Mouse (Mus musculus) heart, adult 8-10 months (tissue): ENCODE measurements at regions not wholly inside any gene's neighbourhood (a gene's known extent, or its start where the extent isn't known, plus 50 kb on each side); places are given as distances from the start of the nearest gene placed in this dataset.
A peak's percentile ranks its signal among the peaks of the same experiment; 100 is the strongest.

Experiments
- DNase-seq: peaks from one replicate; pipeline ENCODE4 v3.0.0; 2022; ENCODE audit warnings: low spot score

DNA sequence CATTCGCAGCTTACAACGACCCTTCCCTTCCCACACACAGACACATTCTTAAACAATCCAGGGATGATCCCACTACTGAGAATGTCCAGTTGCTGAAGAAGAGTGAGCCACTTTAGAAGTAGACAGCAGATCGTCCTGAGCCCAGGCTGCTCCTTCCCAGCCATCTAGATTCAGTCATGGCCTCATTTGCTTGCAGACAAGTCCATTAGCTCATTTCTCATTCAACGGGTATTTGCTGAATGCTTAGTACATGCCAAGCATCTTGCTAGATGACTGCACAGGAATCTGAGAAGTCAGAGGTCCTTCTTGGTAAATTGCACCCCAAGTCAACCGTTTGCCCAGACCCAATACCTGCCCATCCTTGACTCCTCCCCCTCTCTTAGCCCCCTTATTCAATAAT lies 57.8 kb downstream of the Ier5 start:
- no peak for DNase-seq

DNA sequence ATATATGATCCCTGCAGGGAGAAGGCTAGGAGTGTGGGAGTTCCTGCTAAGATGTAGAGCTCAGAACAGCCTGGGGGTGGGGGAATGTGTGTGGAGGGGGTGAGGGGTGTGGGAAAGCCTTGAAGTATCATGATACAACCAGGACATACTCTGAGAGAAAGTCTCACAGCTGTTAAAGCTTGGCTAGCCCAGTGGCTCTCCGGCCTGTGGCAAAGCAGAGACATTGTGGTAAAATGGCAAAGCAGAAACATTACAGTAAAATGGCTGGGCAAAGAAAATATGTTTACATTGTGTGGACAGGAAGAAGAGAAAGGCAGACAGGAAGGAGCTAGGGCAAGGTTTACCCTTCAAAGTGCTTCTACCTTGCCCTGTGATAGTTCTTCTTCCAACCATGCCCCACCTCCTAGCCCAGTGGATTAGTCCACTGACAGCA lies 58.5 kb downstream of the Ier5 start:
- DNase-seq, result no peak

DNA sequence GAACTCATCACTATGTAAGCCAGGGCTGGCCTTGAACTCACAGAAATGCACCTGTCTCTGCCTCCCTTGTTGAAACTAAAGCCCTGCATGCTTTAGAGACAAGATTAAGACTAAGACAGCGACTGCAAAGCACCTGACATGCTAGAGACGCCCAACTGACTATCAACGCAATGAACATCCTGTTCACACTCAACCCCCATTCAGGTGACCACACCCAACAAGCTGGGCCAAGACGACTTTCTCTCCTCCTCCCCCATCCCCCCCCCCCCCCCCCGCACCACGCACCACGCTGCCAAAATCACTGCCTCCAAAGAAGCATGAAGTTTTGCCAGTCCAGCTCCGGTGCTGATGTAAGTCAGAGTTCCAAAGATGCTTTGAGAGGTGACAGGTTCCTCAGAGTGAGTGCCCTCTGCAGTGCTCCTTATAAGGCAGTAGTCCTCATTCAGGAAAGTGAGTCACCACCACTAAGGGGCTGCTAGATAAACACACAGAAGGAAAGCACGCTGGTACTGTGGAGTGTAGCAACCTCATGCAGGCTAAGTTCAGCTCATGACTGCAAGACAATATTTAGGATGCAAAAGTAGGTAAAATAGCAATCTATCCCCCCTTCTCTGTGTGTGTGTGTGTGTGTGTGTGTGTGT lies 59.2 kb downstream of the Ier5 start:
- no peak for DNase-seq

DNA sequence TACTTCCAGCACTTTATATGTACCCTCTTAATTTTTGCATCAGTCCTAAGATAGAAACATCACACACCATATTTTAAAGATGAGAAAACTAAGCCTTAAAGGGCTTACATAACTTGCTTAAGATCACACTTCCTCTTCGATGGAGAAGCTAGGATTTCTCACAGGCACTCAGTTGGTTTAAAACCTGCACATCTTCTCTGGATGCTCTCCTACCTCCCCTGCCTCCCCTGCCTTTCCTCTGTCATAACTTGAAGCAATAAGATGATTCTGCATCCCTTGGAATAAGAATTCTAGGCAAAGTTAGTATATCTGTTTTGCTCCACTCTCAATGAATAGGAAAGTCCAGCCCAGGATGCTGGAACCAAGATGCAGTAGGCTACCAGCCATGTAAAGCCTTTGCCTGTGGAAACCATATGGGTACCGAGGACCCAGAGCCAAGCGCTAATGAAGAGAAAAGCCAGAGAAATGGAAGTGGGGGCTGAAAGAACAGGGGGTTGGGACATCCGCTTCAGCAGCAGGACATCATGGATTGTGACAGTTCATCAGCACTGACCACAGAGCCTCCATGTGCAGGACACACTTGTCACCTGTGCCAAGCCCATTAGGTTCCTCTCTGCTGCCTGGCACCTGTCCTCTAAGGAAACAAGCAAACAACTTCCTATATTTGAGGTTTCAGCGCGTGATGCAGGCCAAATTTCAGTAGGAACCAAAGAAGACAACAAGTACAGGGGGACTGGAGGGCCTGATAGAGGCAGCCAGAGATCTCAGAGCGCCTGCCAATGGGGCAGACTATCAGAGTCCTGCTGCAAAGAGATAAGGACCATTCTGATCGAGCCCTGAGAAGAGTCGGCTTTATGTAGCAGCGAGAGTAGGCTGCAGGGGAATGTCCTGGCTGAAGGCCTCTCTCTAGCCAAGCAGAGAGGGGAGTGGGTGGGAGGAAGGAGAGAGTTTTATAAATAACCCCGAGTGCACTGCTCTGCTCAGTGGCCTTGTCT lies 60.5 kb downstream of the Ier5 start:
- DNase-seq, result no peak

DNA sequence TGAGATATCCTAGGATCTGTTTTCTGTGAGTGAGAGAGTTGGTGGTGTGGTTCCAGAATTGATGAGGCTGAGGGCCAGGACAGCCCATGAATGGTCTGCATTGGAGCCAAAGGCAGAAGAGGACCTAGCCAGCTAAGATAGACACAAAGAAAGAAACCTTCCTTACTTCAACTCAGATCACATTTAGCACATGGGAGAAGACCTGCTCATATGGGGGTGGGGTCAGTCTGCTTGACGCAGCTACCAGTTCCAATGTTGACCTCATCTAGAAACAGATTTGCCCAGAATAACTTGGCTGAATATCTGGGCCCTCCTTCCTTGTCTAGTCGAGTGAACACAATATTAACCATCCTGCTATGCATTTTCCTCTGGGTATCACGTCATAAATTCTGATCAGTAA lies 62.0 kb downstream of the Ier5 start:
- no peak for DNase-seq

DNA sequence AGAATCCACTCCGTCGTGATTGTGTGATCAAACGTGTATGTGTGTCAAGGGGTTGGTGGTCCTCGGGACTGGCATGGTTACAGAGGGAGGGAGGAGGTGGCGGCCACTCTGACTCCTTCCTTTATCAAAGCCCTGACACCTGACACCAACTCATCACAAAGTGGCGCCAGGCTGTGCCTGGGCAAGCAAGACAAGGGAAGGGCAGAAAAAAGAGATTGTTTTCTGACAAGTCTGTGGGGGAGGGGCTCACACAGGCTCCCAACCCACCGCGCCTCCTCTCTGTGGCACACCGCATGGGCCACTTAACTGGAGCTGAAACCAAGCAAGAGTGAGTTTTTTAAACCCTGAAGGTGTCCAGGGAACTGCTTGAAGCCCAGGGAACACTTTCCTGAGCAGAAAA lies 68.5 kb downstream of the Ier5 start:
- no peak for DNase-seq

DNA sequence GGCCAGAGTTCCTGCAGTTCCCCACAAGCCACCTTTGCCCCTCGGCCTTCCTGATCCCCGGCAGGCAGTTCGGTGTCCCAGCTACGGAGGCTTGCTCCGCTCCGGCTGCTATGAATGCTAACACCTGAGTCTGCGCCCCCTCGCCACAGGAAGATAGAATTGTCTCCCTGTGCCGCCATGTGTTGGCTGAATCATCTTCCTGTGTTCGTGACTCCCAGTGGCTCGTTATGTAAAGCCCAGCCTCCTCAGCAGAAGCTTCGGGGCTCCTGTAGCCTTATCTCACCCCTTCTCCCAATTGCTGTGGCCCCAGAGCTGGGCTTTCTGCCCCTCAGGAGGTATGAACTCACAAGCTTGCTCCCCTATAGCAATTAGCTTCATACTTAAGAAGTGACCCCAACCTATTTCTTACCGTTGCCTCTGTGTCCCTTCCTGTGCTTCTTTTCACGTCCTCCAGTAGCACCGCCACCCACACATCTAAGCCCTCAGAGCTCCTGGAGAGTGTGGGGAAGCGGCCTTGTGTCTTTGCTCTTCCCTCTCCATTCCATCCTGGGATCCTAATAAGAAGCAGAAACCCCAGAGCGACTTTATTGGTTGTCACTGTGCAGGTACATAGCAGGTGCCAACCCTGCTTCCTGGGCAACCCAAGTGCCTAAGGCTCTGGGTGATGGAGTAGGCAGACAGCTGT lies 70.1 kb downstream of the Ier5 start:
- DNase-seq, result no peak

DNA sequence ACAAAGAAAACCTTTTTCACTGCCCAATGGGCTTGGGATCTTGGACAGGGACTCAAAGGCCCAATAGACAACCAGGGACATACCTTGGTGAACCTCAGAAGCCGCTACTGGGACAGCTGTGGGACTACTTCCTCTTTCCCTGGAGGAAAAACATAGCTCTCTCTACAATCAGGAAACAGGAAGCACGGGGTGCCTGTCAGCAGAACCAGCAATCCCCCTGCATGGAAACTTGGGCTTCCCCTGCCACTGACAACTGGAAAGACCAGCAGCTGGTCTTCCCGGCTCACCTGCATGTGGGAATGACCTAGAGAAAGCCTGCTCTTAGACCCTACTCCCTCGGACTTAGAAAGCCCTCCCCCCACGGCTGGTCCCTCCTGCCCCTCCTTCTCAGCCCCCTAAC lies 70.7 kb downstream of the Ier5 start:
- DNase-seq, result no peak

DNA sequence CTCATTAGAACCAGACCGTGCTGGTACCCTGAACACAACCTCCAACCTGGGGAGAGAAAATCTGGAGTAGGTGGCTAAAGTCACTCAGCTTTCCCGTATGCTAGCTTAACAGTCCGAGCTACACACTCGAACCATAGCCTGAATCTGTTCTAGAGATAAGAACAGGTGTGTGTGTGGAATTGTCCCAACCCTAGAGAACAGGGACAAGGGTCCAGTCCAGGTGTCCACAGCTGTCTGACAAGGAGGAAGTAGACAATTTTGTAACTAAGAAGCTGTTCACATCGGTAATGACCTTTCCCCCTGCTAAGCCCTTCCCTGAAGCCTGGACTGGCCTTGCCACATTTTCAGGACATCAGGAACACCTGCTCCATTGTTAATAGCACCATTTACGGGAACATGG lies 71.3 kb downstream of the Ier5 start:
- DNase-seq, result no peak

DNA sequence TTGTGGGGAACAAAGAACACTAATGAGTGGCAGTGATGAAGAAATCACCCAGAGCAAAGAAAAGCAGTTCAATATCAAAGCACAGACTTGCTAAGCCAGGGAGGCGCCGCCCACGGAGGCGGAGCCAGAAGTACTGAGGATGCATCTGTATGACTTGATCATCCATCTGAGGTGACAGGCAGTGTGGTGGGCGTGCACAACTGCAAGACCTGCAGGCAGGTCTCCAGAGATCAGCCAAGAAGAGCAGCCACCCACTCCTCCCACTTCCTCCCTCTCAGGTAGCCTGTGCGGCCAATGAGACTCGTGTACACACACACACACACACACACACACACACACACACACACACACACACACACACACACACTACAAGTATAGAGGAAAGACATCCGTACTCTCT lies 71.9 kb downstream of the Ier5 start:
- no peak for DNase-seq

DNA sequence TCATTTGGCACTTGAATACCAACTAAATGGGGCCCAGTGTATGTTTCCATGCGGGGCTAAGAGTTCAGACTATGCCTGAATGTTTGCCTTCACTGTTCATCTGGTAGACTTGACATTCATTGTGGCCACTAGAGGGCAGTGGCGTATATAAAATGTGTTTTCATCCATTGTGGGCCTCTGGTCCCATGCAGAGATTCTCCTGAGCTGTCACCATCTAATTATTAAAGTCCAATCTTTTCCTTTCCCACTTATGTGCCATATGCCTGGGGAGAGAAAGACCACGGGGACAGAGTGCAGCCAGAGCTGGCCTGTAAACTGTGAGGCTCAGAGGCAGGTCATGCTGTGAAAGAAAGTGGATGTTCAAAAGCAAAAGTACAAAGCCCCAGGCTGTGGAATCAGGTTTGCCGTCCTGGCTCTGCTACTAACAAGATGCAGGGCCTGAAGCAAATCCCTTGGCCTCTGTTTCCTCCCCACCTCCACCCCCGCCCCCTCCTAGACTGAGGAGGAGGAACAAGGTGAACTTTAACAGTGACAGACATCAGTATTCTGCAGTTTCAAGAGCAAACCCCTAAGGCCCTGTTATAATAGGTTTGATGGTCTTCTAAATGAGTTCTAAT lies 73.5 kb downstream of the Ier5 start:
- DNase-seq, result peak; percentile 84

DNA sequence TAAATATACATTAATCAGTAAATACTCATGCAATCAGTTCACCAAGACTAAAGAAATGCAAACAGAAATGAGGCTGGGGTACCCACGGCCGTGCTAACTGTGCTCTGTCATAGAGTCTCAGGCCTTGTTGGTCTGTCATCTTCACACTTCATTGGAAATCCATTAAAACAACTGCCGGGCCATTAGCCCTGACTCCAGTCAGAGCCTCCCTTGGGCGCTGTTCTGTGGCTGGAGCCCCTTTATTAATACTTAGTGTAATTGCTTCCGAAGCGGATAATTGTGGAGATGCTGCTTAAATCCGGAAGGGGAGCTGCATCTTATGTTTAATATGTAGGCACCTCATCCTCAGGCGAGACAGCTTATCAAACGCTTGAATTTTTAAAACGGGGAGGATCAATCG lies 76.1 kb downstream of the Ier5 start:
- no peak for DNase-seq

DNA sequence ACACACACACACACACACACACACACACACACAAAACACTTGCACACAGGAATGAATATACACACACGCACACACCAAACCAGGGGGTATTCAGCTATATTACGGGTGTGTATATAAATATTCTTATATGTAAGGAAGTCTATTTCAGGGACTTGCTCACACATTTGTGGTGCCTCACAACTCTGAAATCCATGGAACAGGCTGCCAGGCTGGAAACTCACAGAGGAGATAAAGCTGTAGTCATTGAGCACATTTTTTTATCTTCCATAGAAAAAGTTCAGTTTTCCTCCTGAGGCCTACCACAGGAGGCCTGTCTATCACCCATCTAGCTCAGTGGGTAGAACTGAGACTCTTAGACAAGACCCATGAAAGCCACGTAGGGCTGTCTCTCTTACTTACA lies 83.8 kb downstream of the Ier5 start:
- no peak for DNase-seq

DNA sequence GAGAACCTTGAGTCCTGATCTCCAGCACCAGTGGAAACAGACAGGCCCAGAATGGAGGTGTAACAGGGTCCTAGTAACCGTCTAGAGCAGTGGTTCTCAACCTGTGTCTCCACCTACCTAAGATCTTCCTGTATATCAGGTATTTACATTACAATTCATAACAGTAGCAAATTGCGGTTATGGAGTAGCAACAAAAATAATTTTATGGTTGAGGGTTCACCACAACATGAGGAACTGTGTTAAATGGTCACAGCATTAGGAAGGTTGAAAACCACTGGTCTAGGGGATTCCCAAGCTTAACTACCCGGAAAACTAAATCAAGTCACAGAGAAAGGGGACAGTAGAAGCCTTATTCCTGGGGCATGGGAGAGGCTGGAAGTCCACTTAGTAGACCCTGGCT lies 84.5 kb downstream of the Ier5 start:
- no peak for DNase-seq

DNA sequence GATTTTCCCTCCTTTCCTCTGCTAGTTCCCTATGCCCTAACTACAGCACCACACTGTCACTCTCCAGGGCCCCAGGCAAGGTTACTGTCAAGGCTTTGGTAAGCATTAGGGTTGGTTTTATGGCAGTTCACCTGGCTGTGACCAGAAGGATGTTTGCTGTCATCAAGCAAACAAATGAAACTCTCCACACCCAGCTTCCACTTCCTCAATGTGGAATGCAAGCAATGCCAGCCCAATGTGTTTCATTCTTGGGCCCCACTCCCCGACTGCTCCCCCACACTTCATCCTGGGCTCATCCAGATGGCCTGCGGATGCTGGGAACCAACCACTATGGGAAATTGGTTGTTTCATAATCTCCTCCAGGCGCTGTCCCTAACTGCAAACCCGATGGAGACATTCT lies 85.7 kb downstream of the Ier5 start:
- no peak for DNase-seq

DNA sequence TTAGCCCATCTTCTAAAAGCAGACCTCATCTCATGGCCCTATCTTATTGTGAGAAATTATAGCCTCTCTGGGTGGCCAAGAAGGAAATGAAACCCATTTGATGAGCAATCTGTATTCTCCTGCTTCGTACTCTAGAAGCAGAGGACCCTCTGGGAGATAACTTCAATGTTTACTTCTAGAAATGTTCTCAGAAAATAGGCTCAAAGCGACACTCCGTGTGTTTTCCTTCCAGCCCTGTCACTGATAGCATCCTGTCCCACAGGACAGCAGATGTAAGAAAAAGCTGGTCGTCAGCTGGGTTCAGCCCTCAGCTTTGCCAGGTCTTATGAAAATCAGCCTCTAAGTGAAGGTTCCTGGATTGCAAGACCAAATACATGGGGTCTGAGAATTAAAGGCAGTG lies 86.1 kb downstream of the Ier5 start:
- no peak for DNase-seq

DNA sequence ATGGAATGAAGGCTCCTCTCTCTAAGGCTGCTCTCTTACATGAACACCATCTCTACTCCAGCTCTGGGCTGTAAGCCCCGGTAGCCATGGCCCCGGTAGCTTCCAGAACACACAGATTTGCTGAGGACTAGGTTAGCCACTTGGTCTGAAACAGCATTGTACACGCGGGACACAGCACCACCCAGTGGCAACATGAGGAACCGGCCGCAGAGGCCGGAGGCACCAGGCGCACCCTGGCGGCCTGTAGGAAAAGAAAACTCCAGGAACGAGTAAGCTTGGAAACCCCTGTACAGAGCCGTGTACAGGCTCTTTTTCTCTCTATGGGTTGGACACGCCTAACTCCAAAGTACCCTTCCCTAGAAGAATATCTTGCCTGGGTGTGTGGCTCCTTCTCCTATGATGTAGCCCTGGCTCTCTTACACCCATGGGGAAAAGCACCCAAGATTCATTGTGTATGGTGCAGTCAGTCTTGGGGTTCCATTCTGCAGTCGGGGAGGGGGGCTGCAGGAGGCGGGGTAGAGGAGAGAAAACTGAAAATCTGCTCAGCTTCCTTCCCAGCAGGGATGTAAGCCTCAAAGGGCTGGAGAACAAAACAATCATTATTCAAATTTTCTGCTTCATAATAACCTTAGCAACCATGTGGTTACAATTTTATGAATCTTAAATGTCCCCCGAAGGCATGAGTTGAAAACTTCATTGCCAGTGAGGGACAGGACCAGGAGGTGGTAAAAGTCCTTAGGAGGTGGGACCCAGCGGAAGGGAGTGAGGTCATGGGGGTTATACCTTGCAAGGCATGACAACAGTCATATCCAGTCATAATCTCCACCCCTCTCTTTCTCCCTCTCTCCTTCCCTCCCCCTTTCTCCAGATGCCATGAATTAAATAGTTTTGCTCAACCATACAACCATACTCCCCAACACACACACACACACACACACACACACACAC lies 92.6 kb downstream of the Ier5 start:
- peak; percentile 82 for DNase-seq

DNA sequence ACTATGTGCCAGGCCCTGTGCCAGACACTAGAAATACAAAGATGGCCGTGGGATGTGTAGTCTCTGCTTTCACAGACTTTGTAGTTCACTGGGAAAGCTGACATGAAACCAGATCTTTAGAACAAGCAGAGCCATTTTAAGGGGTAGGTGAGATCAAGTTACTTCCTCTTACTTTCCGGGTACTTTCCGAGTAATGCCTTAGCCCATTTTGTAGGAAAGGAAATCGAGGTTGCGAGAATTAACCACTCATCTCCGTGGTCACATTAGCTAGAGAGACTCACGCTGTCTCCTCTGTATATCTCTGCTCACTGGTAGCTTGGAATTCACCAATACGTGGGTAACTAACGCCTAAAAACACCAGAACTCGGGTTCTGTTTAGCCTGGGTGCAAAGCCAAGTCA lies 93.3 kb downstream of the Ier5 start:
- DNase-seq, result no peak

DNA sequence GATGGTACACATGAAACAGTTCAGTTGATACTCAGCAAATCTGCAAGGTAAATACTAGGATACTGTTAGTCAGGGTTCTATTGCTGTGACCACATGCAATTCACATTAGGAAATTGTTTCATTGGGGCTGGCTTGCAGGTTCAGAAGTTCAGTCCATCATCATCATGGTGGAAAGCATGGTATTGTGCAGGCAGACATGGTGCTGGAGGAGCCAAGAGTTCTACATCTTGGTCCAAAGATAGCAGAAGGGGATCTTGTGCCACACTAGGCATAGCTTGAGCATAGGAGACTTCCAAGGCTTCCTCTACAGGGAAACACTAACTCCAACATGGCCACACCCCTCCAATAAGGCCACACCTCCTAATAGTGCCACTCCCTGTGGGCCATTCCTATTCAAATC lies 99.1 kb downstream of the Ier5 start:
- DNase-seq, result no peak

DNA sequence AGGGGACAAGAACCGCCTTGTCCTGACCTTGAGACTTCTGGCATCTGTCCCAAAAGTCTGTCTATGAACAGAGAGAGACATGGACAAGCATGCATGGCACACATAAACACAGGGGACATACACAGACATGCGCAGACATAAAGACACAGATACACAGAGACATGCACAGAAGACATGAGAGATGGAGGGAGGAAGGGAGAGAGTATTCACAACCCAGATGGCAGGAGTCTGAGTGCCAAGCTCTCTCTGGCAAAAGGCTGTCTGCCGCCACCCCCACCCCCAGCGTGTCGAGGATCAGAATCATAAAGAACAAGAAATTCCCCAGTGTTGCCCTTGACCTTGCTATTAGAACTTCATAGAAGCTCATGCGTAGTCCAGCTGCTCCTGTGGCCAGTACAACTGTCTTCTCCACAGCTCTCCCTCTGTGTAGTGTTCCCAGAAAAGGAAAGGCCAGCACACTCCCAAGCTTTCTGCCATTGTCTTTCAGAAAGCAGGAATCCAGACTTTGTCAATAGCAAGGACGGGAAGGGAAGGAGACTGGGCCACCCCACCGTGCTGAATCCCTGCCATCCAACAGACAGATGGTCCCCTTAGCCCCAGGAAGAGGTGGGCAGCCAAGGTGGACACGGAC lies 99.8 kb downstream of the Ier5 start:
- DNase-seq, result no peak
